Mouse (Mus musculus) forebrain, embryonic 10.5 days (tissue): ENCODE data around the gene Mpp2. TPM values are rescaled to one million over a fixed set of nuclear protein-coding genes. Genes with fewer than 3 reads are reported as not detected.

Source experiments
- DNase-seq: peaks from one replicate; pipeline ENCODE4 v3.0.0-alpha.2; 2017; ENCODE audit warnings: low spot score; ENCODE audit errors: extremely low spot score
- H3K27ac ChIP-seq: fragments of 300-500 bp; sonication (generic); 2 replicates; pipeline ENCODE4 v1.5.1; 2016; ENCODE audit warnings: mild to moderate bottlenecking
- H3K27me3 ChIP-seq: fragments of 300-500 bp; sonication (generic); 2 replicates; pipeline ENCODE4 v1.6.1; 2016; ENCODE audit warnings: mild to moderate bottlenecking; ENCODE audit not compliant: poor library complexity, severe bottlenecking
- H3K36me3 ChIP-seq: fragments of 300-500 bp; sonication (generic); replicated peaks from 2 replicates; pipeline ENCODE4 v1.6.1; 2016; ENCODE audit warnings: mild to moderate bottlenecking, moderate library complexity
- H3K4me1 ChIP-seq: fragments of 300-500 bp; sonication (generic); 2 replicates; pipeline ENCODE4 v1.6.1; 2016
- H3K4me3 ChIP-seq: fragments of 300-500 bp; sonication (generic); 2 replicates; pipeline ENCODE4 v1.5.1; 2016; ENCODE audit warnings: mild to moderate bottlenecking, moderate library complexity
- H3K9me3 ChIP-seq: fragments of 300-500 bp; sonication (generic); 2 replicates; pipeline ENCODE4 v1.6.1; 2016; ENCODE audit warnings: mild to moderate bottlenecking, moderate library complexity
- WGBS: fragments of 180-500 bp; shearing (Covaris S2); methylation state at CpG from one replicate; pipeline ENCODE4 v1.1.7; 2016; 5-methylcytosine and 5-hydroxymethylcytosine counted together
- polyA plus RNA-seq: library from polyadenylated mRNA; unstranded; fragments of >200 nt; fragmentation: Nextera tagmentation; extraction: Ambion mirVana; gene quantifications from 2 replicates; pipeline ENCODE4 v1.2.1, GENCODE M21; 2016

Mpp2 gene
- polyA plus RNA-seq, 1 experiment from 2014 or later: 15.7 TPM

- H3K4me1 ChIP-seq: peaks cover 10% of the 10 kb centered on the region
- DNase-seq: no peak
- H3K9me3 ChIP-seq: no peaks in the 10 kb centered on the region
- peaks cover 20% of the 10 kb centered on the region for H3K27me3 ChIP-seq
- 27% methylated on average over 2 of the region's 2 CpGs for WGBS
- H3K27ac ChIP-seq: no peak overlapping the region
- peaks cover 12% of the 10 kb centered on the region for H3K36me3 ChIP-seq
- H3K4me3 ChIP-seq: no peak overlapping the region
These were observed 19.3 kb downstream of the Mpp2 start for GRCm38 (mm10) chr11:102068969-102069368.

- H3K36me3 ChIP-seq: peaks cover 44% of the 10 kb centered on the region
- WGBS: 74% methylated on average over 13 of the region's 13 CpGs
- peaks cover 40% of the 10 kb centered on the region for H3K27me3 ChIP-seq
- no peak overlapping the region for H3K4me3 ChIP-seq
- H3K9me3 ChIP-seq: no peaks in the 10 kb centered on the region
- peaks cover 13% of the 10 kb centered on the region for H3K4me1 ChIP-seq
- no peak for DNase-seq
- no peak overlapping the region for H3K27ac ChIP-seq
These were observed 25.2 kb downstream of the Mpp2 start for GRCm38 (mm10) chr11:102063076-102063475.

GRCm38 (mm10) chr11:102061941-102062473 is 26.3 kb downstream of the Mpp2 start:
- Histone ChIP-seq H3K9me3 (no peaks in the 10 kb centered on the region), H3K27me3 (peaks cover 40% of the 10 kb centered on the region), H3K4me3 (peak overlapping the region; percentile 57; the same call in 1 of the 2 replicates), H3K4me1 (peaks cover 13% of the 10 kb centered on the region), H3K27ac (no peak overlapping the region), H3K36me3 (peaks cover 45% of the 10 kb centered on the region)
- DNase-seq: no peak
- 14% methylated on average over 16 of the region's 16 CpGs for WGBS

GRCm38 (mm10) chr11:102061236-102061940 is 26.9 kb downstream of the Mpp2 start:
- DNase-seq: peak; percentile 81
- Histone ChIP-seq H3K4me1 (peaks cover 13% of the 10 kb centered on the region), H3K36me3 (peaks cover 45% of the 10 kb centered on the region), H3K27me3 (peaks cover 40% of the 10 kb centered on the region), H3K9me3 (no peaks in the 10 kb centered on the region), H3K4me3 (peak overlapping the region; percentile 57), H3K27ac (peak overlapping the region; percentile 75)
- 3% methylated on average over 23 of the region's 23 CpGs for WGBS

DNA sequence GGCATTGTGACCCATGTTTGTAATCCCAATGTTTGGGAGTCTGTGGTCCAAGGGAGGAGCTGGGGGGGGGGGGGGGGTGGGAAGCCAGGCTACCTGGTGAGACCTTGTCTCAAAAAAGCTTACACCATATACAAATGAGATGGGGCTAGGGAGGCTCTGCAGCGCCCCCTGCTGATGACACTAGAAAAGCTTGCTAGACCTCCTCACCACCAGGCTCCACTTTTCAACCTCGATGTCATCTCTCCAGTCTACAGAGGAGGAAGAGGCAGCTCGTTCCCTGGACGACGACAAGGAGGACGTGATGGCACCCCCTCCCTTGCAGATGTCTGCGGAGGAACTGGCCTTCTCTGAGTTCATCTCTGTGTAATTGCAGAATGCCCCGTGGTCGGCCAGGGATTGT is 34.5 kb downstream of the Mpp2 start:
- H3K9me3 ChIP-seq: no peaks in the 10 kb centered on the region
- H3K27ac ChIP-seq: no peak overlapping the region
- peaks cover 5% of the 10 kb centered on the region; the same call in 1 of the 2 replicates for H3K27me3 ChIP-seq
- peaks cover 9% of the 10 kb centered on the region for H3K36me3 ChIP-seq
- DNase-seq: peak; percentile 54
- no peak overlapping the region for H3K4me3 ChIP-seq
- WGBS: 25% methylated on average over 9 of the region's 9 CpGs
- 0 out of 2 replicates have a peak, but pooled peaks cover 6% of the 10 kb centered on the region for H3K4me1 ChIP-seq

- Histone ChIP-seq H3K27me3 (peaks cover 3% of the 10 kb centered on the region; the same call in 1 of the 2 replicates), H3K27ac (no peak overlapping the region), H3K4me3 (no peak overlapping the region), H3K4me1 (0 out of 2 replicates have a peak, but pooled peaks cover 6% of the 10 kb centered on the region), H3K9me3 (no peaks in the 10 kb centered on the region), H3K36me3 (peaks cover 2% of the 10 kb centered on the region; the same call in 1 of the 2 replicates)
- DNase-seq: no peak
- WGBS: 89% methylated on average over 7 of the region's 7 CpGs
These were observed 35.1 kb downstream of the Mpp2 start for GRCm38 (mm10) chr11:102053183-102053582.

- 85% methylated on average over 12 of the region's 12 CpGs for WGBS
- no peak overlapping the region for H3K4me3 ChIP-seq
- no peak overlapping the region for H3K27ac ChIP-seq
- H3K36me3 ChIP-seq: no peaks in the 10 kb centered on the region
- H3K4me1 ChIP-seq: 0 out of 2 replicates have a peak, but pooled peaks cover 6% of the 10 kb centered on the region
- DNase-seq: no peak
- H3K27me3 ChIP-seq: peaks cover 3% of the 10 kb centered on the region; the same call in 1 of the 2 replicates
- H3K9me3 ChIP-seq: no peaks in the 10 kb centered on the region
These were observed 35.6 kb downstream of the Mpp2 start for GRCm38 (mm10) chr11:102052697-102053096.

DNA sequence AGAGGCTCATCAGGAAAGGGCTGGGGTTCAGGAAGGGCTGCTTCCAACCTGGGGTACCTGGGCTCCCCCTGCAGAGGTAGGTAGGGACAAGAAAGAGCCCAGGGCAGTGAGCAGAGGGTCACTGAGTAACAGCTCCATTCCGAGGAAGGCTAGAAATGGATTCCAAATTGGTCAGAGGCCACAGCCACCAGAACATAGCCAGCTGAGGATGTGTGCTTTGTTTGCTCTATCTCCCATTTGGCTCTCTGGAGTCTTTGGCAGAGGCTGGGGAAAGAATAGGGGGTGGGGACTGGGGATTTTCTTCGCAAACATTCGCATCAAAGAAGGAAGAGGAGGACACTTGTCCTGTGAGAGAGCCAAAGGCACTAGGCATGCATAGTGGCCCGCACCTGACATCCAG is 36.4 kb downstream of the Mpp2 start:
- 50% methylated on average over 4 of the region's 4 CpGs for WGBS
- Histone ChIP-seq H3K4me1 (0 out of 2 replicates have a peak, but pooled peaks cover 6% of the 10 kb centered on the region), H3K36me3 (no peaks in the 10 kb centered on the region), H3K27ac (peak overlapping the region; percentile 21; the same call in 1 of the 2 replicates), H3K4me3 (no peak overlapping the region), H3K9me3 (no peaks in the 10 kb centered on the region), H3K27me3 (peaks cover 3% of the 10 kb centered on the region; the same call in 1 of the 2 replicates)
- DNase-seq: no peak

GRCm38 (mm10) chr11:102051541-102051940 is 36.8 kb downstream of the Mpp2 start:
- H3K4me3 ChIP-seq: no peak overlapping the region
- peaks cover under 1% of the 10 kb centered on the region; the same call in 1 of the 2 replicates for H3K9me3 ChIP-seq
- peaks cover 3% of the 10 kb centered on the region; the same call in 1 of the 2 replicates for H3K27me3 ChIP-seq
- no peaks in the 10 kb centered on the region for H3K36me3 ChIP-seq
- 0 out of 2 replicates have a peak, but pooled peaks cover 6% of the 10 kb centered on the region for H3K4me1 ChIP-seq
- H3K27ac ChIP-seq: peak overlapping the region; percentile 21; the same call in 1 of the 2 replicates
- no peak for DNase-seq
- WGBS: 73% methylated on average over 4 of the region's 4 CpGs

GRCm38 (mm10) chr11:102049875-102050482 is 38.3 kb downstream of the Mpp2 start:
- no peak for DNase-seq
- H3K4me3 ChIP-seq: no peak overlapping the region
- H3K27me3 ChIP-seq: peaks cover 2% of the 10 kb centered on the region; the same call in 1 of the 2 replicates
- H3K4me1 ChIP-seq: 0 out of 2 replicates have a peak, but pooled peaks cover 6% of the 10 kb centered on the region
- H3K36me3 ChIP-seq: no peaks in the 10 kb centered on the region
- WGBS: 61% methylated on average over 14 of the region's 14 CpGs
- no peak overlapping the region for H3K27ac ChIP-seq
- peaks cover 16% of the 10 kb centered on the region for H3K9me3 ChIP-seq

DNA sequence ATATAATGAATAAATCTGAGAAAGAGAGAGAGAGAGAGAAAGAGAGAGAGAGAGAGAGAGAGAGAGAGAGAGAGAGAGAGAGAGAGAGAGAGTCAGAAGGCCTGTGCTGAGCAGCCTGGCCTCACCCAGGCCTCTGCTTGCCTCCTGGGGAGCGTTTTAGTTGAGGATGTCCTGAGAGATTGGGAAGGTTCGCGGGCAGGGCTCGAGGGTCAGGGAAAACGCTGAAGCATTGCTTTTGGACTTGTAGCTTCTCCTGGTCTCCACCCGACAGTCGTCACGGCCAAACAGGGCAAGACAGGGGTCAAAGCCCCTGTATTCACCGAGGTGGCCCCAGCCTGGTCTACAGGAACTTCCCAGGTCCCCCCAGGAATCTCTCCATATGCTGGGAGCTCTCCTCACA is 41.7 kb downstream of the Mpp2 start:
- 87% methylated on average over 9 of the region's 9 CpGs for WGBS
- H3K4me3 ChIP-seq: no peak overlapping the region
- H3K4me1 ChIP-seq: no peaks in the 10 kb centered on the region
- no peak for DNase-seq
- no peaks in the 10 kb centered on the region for H3K27me3 ChIP-seq
- H3K36me3 ChIP-seq: no peaks in the 10 kb centered on the region
- H3K9me3 ChIP-seq: peaks cover 21% of the 10 kb centered on the region
- H3K27ac ChIP-seq: no peak overlapping the region

DNA sequence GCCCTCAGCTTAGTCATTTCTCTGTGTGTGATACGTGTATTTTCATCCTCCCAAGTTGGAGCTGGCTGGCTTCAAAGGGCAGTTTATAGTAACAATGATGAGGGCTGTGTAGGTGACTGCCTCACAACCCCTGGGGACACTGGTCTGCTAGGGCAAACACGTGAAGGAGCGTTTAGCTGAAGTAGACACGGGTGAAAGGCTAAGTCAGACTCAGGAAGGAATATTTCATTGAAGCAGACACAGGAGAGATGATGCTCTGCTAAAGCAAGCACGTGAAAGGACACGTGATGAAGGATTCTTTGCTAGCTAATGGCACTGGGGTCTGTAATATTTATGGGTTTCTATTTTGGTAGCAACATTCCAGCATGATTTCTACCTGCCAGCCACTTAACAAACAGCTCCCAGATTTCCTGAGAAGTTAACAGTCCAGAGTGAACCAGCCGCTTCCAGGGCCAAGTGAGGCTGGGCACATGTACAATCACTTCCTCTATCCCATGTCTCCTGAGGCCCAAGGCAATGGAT is 43.6 kb downstream of the Mpp2 start:
- DNase-seq: no peak
- 89% methylated on average over 7 of the region's 7 CpGs for WGBS
- Histone ChIP-seq H3K27me3 (no peaks in the 10 kb centered on the region), H3K36me3 (no peaks in the 10 kb centered on the region), H3K4me3 (no peak overlapping the region), H3K27ac (no peak overlapping the region), H3K4me1 (peaks cover 4% of the 10 kb centered on the region), H3K9me3 (peaks cover 23% of the 10 kb centered on the region)
